Mouse (Mus musculus) cerebellum, adult 18-20 months (tissue): Measurements from ENCODE around the gene Camk2b.
"Not testable (repeated sequence)": the region's sequence is repeated elsewhere in the genome, so short reads cannot be mapped to it uniquely, and the experiment has no call there.

ENCODE experiments used
- DNase-seq, 2 experiments: peaks; one replicate each; pipeline ENCODE4 v3.0.0; 2021

Camk2b gene

DNA sequence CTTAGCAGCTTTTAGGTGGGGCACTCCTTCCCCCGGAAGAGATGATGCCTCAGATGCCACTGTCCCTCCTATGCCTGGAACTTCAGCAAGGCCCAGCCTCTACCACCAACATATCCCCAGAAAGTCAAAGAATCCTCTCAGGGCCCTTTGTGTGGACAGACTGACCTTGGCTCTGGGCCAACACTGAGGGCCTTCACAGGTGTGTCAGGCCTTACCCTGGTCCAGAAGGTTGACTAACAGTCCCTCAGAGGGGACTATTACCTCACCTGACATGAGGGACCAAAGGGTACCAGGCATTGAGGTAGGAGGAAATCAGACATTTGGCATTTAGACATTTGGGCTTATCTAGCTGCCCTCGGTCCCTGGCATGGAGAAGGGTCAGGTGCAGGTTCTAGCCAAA, 86.1 kb downstream of the Camk2b start:
- DNase-seq: no peak

- DNase-seq: no peak
These were observed 87.1 kb downstream of the Camk2b start for GRCm38 (mm10) chr11:5979088-5979487.

- DNase-seq: peak in 1 of 2 experiments; percentile 67
These were observed 90.1 kb downstream of the Camk2b start for GRCm38 (mm10) chr11:5976106-5976505.

- no peak for DNase-seq
These were observed 91.1 kb downstream of the Camk2b start for GRCm38 (mm10) chr11:5975068-5975467.

DNA sequence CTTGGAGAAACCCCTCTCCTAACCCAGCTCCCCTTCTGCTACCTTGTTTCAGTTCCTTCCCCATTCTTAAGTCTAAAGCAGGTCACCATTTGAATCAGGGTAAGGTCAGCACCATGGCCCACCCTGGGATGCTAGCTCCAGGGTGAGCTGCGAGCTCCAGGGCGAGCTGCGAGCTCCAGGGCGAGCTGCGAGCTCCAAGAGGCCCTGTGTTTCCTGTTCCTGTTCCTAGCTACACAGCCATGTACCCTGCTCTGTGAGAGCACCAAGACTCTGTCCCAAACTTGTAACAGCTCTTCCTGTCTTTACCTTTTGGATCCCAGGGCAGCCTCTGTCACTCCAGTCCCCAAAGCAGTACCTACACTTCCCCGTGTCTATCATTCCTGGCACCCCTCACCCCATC, 92.1 kb downstream of the Camk2b start:
- no peak for DNase-seq

- DNase-seq: no peak
These were observed 93.0 kb downstream of the Camk2b start for GRCm38 (mm10) chr11:5973151-5973550.

GRCm38 (mm10) chr11:5971202-5971601, 95.0 kb downstream of the Camk2b start:
- no peak for DNase-seq

DNA sequence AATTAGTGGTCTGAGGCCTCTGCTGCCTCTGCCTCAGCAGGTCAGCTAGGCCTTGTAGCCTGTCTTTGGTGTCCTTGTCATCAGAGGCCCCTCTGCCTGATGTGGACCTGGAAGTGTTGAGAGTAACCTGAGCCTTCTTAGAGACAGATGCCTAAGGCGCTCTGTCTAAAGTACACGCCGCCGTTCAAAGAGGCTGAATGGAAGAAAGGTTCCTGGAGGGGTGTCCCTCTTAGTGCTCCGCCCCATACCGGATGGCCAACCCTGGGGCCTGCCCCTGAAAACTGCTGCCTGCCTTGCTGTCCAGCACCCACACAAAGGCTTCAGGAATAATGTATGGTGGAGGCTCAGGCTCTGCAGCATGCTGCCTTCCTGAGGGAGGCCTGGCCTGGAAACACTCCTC, 97.9 kb downstream of the Camk2b start:
- DNase-seq: peak in 1 of 2 experiments; percentile 11

DNA sequence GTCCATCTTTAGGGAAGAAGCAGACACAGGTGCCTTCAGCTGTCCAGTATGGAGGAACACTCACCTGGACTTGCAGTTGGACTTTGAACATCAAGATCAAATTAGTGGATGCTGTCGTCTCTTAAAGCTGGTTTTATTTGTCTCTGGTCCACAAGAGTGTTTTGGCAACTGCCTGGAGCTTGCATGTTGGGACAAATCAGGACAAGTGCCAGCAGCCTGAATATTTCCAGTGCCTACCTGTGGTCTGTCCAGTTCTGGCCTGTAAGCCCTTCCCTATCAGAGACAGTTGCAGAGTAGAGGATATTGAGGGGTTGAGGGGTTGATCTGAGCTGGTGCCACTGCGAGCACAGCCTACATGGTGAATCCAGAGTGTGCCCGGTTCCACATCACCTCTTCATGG, 99.4 kb downstream of the Camk2b start:
- peak in 1 of 2 experiments; percentile 26 for DNase-seq

GRCm38 (mm10) chr11:5965865-5966264, 100.3 kb downstream of the Camk2b start:
- peak in 1 of 2 experiments; percentile 9 for DNase-seq

GRCm38 (mm10) chr11:5960051-5960450, 106.1 kb downstream of the Camk2b start:
- DNase-seq: no peak

DNA sequence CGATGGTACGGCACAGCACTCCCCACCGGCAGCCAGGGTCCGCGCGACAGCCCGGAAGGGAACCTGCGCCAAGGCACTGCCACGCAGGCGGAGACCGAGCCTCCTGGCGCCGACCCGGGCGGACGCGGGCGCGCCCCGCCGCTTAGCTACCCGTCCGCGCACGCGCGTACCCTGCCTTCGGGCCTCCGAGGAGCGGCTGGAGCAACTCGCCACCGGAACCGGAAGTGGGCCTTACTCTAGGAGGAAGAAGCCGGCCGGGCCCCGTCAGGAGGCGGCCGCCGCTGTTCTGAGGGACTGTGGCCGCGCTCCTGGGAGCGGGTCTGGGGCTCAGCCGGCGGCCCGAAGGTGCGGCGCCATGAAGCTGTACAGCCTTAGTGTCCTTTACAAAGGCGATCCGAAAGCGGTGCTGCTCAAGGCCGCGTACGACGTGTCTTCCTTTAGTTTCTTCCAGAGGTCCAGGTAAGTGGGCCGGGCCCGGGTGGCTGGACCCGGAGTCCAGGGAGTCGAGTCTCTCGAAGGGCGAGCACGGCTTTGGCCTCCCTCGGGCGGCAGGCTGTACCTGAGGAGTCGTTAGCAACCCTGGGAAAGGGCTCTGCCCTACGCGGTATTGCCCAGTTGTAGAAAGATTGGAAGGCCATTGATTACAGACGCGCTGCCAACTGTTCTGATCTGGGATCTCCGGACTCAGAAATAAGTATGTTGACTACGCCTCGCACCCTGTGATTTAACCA, 110.5 kb downstream of the Camk2b start, which contains the start of gene Ykt6:
Gene Ykt6 (plus strand): TSS at position 148 of the 731 bp plus-strand sequence.
- peak; percentile 97 for DNase-seq

- peak in 1 of 2 experiments; percentile 59 for DNase-seq
These were observed 111.1 kb downstream of the Camk2b start for GRCm38 (mm10) chr11:5954965-5955504.

GRCm38 (mm10) chr11:5954435-5954834, 111.7 kb downstream of the Camk2b start:
- DNase-seq: no peak

DNA sequence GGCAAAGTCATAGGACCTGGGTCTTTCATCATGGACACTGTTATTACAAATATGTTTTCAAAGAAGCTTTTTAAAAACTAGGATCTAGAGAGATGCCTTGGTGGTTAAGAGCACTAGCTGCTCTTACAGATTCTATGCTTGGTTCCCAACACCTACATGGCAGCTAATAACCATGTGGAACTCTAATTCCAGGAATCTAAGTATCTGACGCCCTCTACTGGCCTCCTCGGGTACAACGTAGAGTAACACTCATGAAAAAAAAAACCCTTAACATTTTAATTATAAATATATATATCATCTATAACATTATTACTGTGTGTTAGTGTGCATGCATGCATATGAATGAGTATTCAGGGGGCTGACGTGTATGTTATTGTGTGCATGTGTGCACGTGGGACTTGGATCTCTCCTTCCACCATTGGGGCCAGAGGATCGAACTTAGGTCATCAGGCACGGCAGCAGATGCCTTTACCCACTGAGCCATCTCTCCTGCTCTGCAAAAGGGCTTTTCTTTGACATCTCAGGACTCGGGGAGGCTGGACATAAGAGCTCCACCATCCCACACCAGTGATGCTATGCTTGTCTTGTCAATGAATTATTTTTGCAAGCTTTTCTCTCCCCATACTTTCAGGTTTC, 112.9 kb downstream of the Camk2b start:
- DNase-seq: peak; percentile 52 to 57

- peak in 1 of 2 experiments; percentile 11 for DNase-seq
These were observed 113.7 kb downstream of the Camk2b start for GRCm38 (mm10) chr11:5952501-5952900.

DNA sequence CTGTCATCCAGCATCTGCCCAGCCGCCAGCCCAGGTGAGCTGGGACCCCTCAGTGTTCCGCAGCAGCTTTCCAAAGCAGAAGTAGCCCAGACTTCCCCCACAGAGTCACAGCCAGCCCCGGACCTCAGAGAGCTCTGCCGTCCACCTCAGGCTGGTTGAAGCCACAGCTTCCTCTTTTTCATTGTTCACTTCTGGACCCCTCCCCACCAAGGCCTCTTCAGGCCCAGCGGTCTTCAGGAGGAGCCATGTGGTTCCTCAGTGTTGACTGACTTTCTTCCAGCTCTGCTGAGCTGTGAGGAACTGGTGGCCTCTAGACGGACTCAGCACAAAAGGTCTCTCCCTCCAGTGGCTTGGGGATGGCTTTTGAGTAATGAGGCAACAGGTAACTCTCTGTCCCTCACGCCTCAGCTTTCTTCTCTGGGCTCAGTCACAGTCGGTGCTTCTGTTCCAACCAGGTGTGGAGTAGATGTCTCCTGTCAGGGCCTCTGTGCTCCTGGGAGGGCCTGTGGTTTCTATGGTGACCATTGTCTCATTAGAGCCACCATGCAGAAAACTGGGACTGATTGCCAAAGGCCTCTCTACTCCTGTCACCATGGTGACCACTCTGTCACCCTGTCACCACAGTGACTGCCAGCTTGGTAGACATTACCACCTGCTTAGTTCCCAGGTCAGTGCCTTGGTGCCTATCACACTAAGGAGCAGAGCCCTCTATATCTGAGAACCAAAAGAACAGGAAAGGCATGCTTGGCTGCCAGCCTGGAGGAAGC, 116.4 kb downstream of the Camk2b start, which contains the start of gene Gck:
Gene Gck (minus strand): TSS at position 496 of the 767 bp plus-strand sequence.
- DNase-seq: no peak

DNA sequence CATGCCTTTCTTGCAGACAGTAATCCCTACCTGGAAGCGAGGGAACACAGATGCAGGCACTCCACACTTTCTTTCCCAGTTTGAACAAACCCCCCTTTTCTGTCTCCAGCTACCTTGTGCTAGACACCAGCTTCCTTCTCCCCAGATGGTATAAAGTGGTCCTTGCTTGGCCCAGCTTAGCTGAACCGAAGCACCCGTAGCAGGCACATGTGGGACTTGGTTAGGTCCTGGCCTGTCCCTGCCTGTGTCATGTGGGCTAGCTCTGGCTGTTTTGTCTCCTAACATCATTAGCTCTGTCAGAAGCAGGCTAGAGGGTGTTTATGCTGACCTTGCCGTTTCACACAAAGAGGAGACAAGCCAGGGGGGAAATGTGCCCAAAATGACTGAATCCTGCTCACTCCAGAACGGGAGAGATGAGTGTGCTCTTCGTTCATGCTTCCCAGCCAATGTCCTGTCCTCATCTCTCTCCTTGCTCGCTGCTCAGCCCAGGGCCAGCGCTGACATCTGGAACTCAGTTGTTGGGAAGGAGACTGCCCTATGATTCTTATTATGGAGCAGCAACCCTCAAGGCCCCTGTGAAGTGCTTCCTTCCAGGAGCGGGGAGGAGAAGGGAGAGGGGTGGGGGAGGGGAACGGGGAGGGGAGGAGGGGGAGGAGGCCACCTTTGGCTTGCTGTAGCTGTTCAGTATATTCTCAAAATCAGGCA, 117.5 kb downstream of the Camk2b start:
- no peak for DNase-seq

GRCm38 (mm10) chr11:5947796-5948195, 118.4 kb downstream of the Camk2b start:
- no peak for DNase-seq

GRCm38 (mm10) chr11:5945096-5945495, 121.1 kb downstream of the Camk2b start:
- DNase-seq: no peak

GRCm38 (mm10) chr11:5942966-5943365, 123.2 kb downstream of the Camk2b start:
- no peak for DNase-seq

DNA sequence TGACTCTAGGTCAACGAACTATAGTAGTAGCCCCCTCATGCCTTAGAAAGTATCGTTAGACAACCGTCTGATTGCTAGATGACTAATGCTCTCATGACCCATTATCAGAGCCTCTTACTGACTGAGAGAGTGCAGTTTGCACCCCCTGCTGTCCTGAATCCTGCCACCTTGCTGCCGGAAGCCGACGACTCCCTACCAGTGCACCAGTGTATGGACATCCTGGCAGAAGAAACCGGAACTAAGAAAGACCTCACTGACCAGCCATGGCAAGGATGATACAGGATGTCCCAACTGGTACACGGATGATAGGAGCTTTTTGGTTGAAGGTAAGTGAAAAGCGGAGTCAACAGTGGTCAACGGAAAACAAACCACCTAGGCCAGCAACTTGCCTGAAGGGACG, 131.6 kb downstream of the Camk2b start:
- DNase-seq: not testable (repeated sequence)
